Mouse (Mus musculus) kidney, embryonic 16.5 days (tissue): Measurements from ENCODE around the gene Evl. TPM values are rescaled to one million over a fixed set of nuclear protein-coding genes. Genes with fewer than 3 reads are reported as not detected.

Source experiments
- ATAC-seq: fragments of 200-750 bp; cut with Nextera tagmentation; 2 replicates; pipeline ENCODE4 v1.8.0; 2017; ENCODE audit warnings: moderate TSS enrichment; ENCODE audit not compliant: low FRiP score, low TSS enrichment
- H3K27ac ChIP-seq: fragments of 300-500 bp; sonication (generic); 2 replicates; pipeline ENCODE4 v1.5.1; 2014; ENCODE audit warnings: low read length
- H3K27me3 ChIP-seq: fragments of 300-500 bp; sonication (generic); 2 replicates; pipeline ENCODE4 v1.6.1; 2014; ENCODE audit warnings: low read length, control low read depth, mixed read lengths; ENCODE audit not compliant: insufficient read depth
- H3K36me3 ChIP-seq: fragments of 300-500 bp; sonication (generic); 2 replicates; pipeline ENCODE4 v1.6.1; 2014; ENCODE audit warnings: low read length, control low read depth, mixed read lengths; ENCODE audit not compliant: insufficient read depth
- H3K4me1 ChIP-seq: fragments of 300-500 bp; sonication (generic); 2 replicates; pipeline ENCODE4 v1.6.1; 2014; ENCODE audit warnings: low read length, control low read depth, mixed read lengths; ENCODE audit not compliant: insufficient read depth
- H3K4me2 ChIP-seq: fragments of 300-500 bp; sonication (generic); replicated peaks from 2 replicates; pipeline ENCODE4 v1.6.1; 2014; ENCODE audit warnings: low read depth, low read length
- H3K4me3 ChIP-seq: fragments of 300-500 bp; sonication (generic); 2 replicates; pipeline ENCODE4 v1.5.1; 2014; ENCODE audit warnings: mild to moderate bottlenecking, low read length
- H3K9ac ChIP-seq: fragments of 300-500 bp; sonication (generic); replicated peaks from 2 replicates; pipeline ENCODE4 v1.6.1; 2014; ENCODE audit warnings: low read length
- H3K9me3 ChIP-seq: fragments of 300-500 bp; sonication (generic); 2 replicates; pipeline ENCODE4 v1.6.1; 2016; ENCODE audit warnings: low read length, control low read depth
- WGBS: fragments of 180-500 bp; shearing (Covaris S2); extraction: QIAGEN DNeasy Blood & Tissue Kit; methylation state at CpG from one replicate; pipeline ENCODE4 v1.1.7; 2014; 5-methylcytosine and 5-hydroxymethylcytosine counted together
- polyA plus RNA-seq: library from polyadenylated mRNA; unstranded; fragments of >200 nt; fragmentation: Nextera tagmentation; extraction: Ambion mirVana; gene quantifications from 2 replicates; pipeline ENCODE4 v1.2.1, GENCODE M21; 2015

Evl gene
- polyA plus RNA-seq, 1 experiment from 2014 or later = 40.6 TPM

- no peak for ATAC-seq
- H3K9me3 ChIP-seq = no peaks in the 10 kb centered on the region
- peaks cover 16% of the 10 kb centered on the region; the same call in 1 of the 2 replicates for H3K4me1 ChIP-seq
- no peak overlapping the region for H3K4me3 ChIP-seq
- no peaks in the 10 kb centered on the region for H3K36me3 ChIP-seq
- peaks cover 37% of the 10 kb centered on the region for H3K27me3 ChIP-seq
- H3K27ac ChIP-seq = no peak overlapping the region
- H3K4me2 ChIP-seq = no peak overlapping the region
- 46% methylated on average over 5 of the region's 5 CpGs for WGBS
- no peak overlapping the region for H3K9ac ChIP-seq
Observed at GRCm38 (mm10) chr12:108700037-108700436, 145.5 kb downstream of the Evl start.

GRCm38 (mm10) chr12:108701221-108701620 is 146.7 kb downstream of the Evl start:
- H3K4me2 ChIP-seq = peak overlapping the region; percentile 57

GRCm38 (mm10) chr12:108702185-108702584 is 147.7 kb downstream of the Evl start, which contains the start of gene Degs2:
TSS of gene Degs2 (minus strand) at chr12:108702315.
- H3K9me3 ChIP-seq = no peaks in the 10 kb centered on the region
- peaks cover 37% of the 10 kb centered on the region for H3K27me3 ChIP-seq
- peak; percentile 79 for ATAC-seq
- peak within 1 kb of the TSS; percentile 40 for H3K4me3 ChIP-seq
- H3K36me3 ChIP-seq = no peaks in the 10 kb centered on the region
- peak within 1 kb of the TSS; percentile 7; the same call in 1 of the 2 replicates for H3K9ac ChIP-seq
- no peak within 1 kb of the TSS for H3K27ac ChIP-seq
- H3K4me2 ChIP-seq = peak within 1 kb of the TSS; percentile 57
- peaks cover 16% of the 10 kb centered on the region; the same call in 1 of the 2 replicates for H3K4me1 ChIP-seq
- under 1% methylated on average over 32 of the region's 32 CpGs for WGBS

More at GRCm38 (mm10) chr12:108701221-108701620, 146.7 kb downstream of the Evl start:
- Histone ChIP-seq H3K9me3 (no peaks in the 10 kb centered on the region), H3K9ac (no peak overlapping the region), H3K4me1 (peaks cover 16% of the 10 kb centered on the region; the same call in 1 of the 2 replicates), H3K27ac (no peak overlapping the region), H3K27me3 (peaks cover 37% of the 10 kb centered on the region), H3K36me3 (no peaks in the 10 kb centered on the region), H3K4me3 (no peak overlapping the region)
- ATAC-seq = no peak
- 52% methylated on average over 2 of the region's 2 CpGs for WGBS

GRCm38 (mm10) chr12:108705486-108705885 is 151.0 kb downstream of the Evl start:
- Histone ChIP-seq H3K9me3 (no peaks in the 10 kb centered on the region), H3K4me2 (no peak overlapping the region), H3K27me3 (peaks cover 32% of the 10 kb centered on the region), H3K9ac (no peak overlapping the region), H3K4me3 (no peak overlapping the region), H3K27ac (no peak overlapping the region), H3K36me3 (no peaks in the 10 kb centered on the region), H3K4me1 (peaks cover 6% of the 10 kb centered on the region; the same call in 1 of the 2 replicates)
- ATAC-seq = no peak
- 84% methylated on average over 6 of the region's 6 CpGs for WGBS

- Histone ChIP-seq H3K27ac (no peak overlapping the region), H3K4me1 (peaks cover 6% of the 10 kb centered on the region; the same call in 1 of the 2 replicates), H3K9me3 (no peaks in the 10 kb centered on the region), H3K27me3 (peaks cover 26% of the 10 kb centered on the region), H3K4me2 (no peak overlapping the region), H3K36me3 (no peaks in the 10 kb centered on the region), H3K9ac (no peak overlapping the region), H3K4me3 (no peak overlapping the region)
- WGBS = 51% methylated on average over 7 of the region's 7 CpGs
- no peak for ATAC-seq
Observed at GRCm38 (mm10) chr12:108706129-108706528, 151.6 kb downstream of the Evl start.

- Histone ChIP-seq H3K9me3 (no peaks in the 10 kb centered on the region), H3K4me2 (no peak overlapping the region), H3K27me3 (no peaks in the 10 kb centered on the region; the same call in 1 of the 2 replicates), H3K36me3 (no peaks in the 10 kb centered on the region), H3K27ac (0 out of 2 replicates have a peak overlapping the region, but pooled peaks have one; percentile 3), H3K4me1 (peaks cover 6% of the 10 kb centered on the region; the same call in 1 of the 2 replicates), H3K4me3 (no peak overlapping the region), H3K9ac (no peak overlapping the region)
- WGBS = 82% methylated on average over 6 of the region's 6 CpGs
- no peak for ATAC-seq
Observed at GRCm38 (mm10) chr12:108709386-108709785, 154.9 kb downstream of the Evl start.

GRCm38 (mm10) chr12:108709964-108710765 is 155.6 kb downstream of the Evl start:
- Histone ChIP-seq H3K36me3 (no peaks in the 10 kb centered on the region), H3K4me2 (peak overlapping the region; percentile 33; the same call in 1 of the 2 replicates), H3K4me3 (no peak overlapping the region), H3K27me3 (no peaks in the 10 kb centered on the region), H3K9ac (no peak overlapping the region), H3K27ac (peak overlapping the region; percentile 90), H3K9me3 (no peaks in the 10 kb centered on the region), H3K4me1 (peaks cover 6% of the 10 kb centered on the region; the same call in 1 of the 2 replicates)
- 0 out of 2 replicates have a peak, but pooled peaks have one; percentile 35 for ATAC-seq
- WGBS = 81% methylated on average over 6 of the region's 6 CpGs

- no peak overlapping the region for H3K4me3 ChIP-seq
- H3K4me1 ChIP-seq = peaks cover 6% of the 10 kb centered on the region; the same call in 1 of the 2 replicates
- H3K27me3 ChIP-seq = no peaks in the 10 kb centered on the region
- WGBS = 67% methylated on average over 9 of the region's 9 CpGs
- peak; percentile 73 for ATAC-seq
- H3K27ac ChIP-seq = peak overlapping the region; percentile 90
- H3K4me2 ChIP-seq = peak overlapping the region; percentile 33; the same call in 1 of the 2 replicates
- H3K36me3 ChIP-seq = no peaks in the 10 kb centered on the region
- no peaks in the 10 kb centered on the region for H3K9me3 ChIP-seq
- no peak overlapping the region for H3K9ac ChIP-seq
Observed at GRCm38 (mm10) chr12:108710861-108711615, 156.5 kb downstream of the Evl start.

GRCm38 (mm10) chr12:108712481-108712880 is 158.0 kb downstream of the Evl start:
- Histone ChIP-seq H3K4me1 (peaks cover 6% of the 10 kb centered on the region; the same call in 1 of the 2 replicates), H3K9ac (no peak overlapping the region), H3K4me3 (no peak overlapping the region), H3K27ac (no peak overlapping the region), H3K27me3 (no peaks in the 10 kb centered on the region), H3K9me3 (peaks cover 5% of the 10 kb centered on the region; the same call in 1 of the 2 replicates), H3K4me2 (no peak overlapping the region), H3K36me3 (no peaks in the 10 kb centered on the region)
- ATAC-seq = no peak
- WGBS = 80% methylated on average over 4 of the region's 4 CpGs
